9 mouse cellular contexts compared by ENCODE assay signal in genomic region chr10:75255091-75255490, GRCm38 (mm10). TPM values are rescaled to one million over a fixed set of nuclear protein-coding genes. Genes with fewer than 3 reads are reported as not detected.
DNase-seq lines count a peak whose midpoint lies in the region; ATAC-seq and TF ChIP-seq lines count a peak whose summit lies in the region.
"Had no signal": no experiment of that assay in that cellular context is flagged by ENCODE, and none has a peak within 500 bp of the region (broad histone marks: within the 10 kb centered on the region; RNA-seq: fewer than 3 reads in every experiment).

No protein-coding gene starts in this region.

- peak; percentile 18 for DNase-seq in gastrocnemius, adult 18-20 months (ENCODE audit: low spot score)
- DNase-seq in gastrocnemius, adult 8-10 months (ENCODE audit: low spot score in 2 of 2): no peak
- no peak for DNase-seq in liver, postnatal 0 days
- DNase-seq in liver: no peak
- DNase-seq in embryo, embryonic 10.5 days (ENCODE audit: low spot score): peak; percentile 34
- DNase-seq in right cerebral cortex, postnatal 36 days (ENCODE audit: low spot score in 2 of 2): no peak

- no peaks in the 10 kb centered on the region for H3K27me3 ChIP-seq in liver, postnatal 0 days (ENCODE audit: insufficient read depth, low read length)
- H3K27me3 ChIP-seq in forebrain, embryonic 16.5 days (replicated peaks; ENCODE audit: control insufficient read depth, insufficient read depth, low read length): no peaks in the 10 kb centered on the region
- H3K27me3 ChIP-seq: liver, embryonic 15.5 days had no signal

- peak; percentile 60 for TF ChIP-seq CTCF in liver, postnatal 0 days (IDR thresholded peaks at IDR 0.05; ENCODE audit: low read depth)

- no peak overlapping the region for H3K4me2 ChIP-seq in liver, postnatal 0 days (ENCODE audit: low read depth, low read length)
- no peak overlapping the region for H3K4me2 ChIP-seq in forebrain, embryonic 16.5 days (ENCODE audit: low read length)
- H3K4me2 ChIP-seq: liver, embryonic 15.5 days had no signal

- no peak overlapping the region for H3K9ac ChIP-seq in liver, postnatal 0 days (replicated peaks)
- no peak overlapping the region for H3K9ac ChIP-seq in forebrain, embryonic 16.5 days (replicated peaks; ENCODE audit: low read depth, low read length)
- H3K9ac ChIP-seq: liver, embryonic 15.5 days had no signal

- H3K9me3 ChIP-seq in liver, postnatal 0 days (ENCODE audit: low read length): no peaks in the 10 kb centered on the region
- H3K9me3 ChIP-seq in forebrain, embryonic 16.5 days (ENCODE audit: control insufficient read depth, low read length): no peaks in the 10 kb centered on the region
- H3K9me3 ChIP-seq: liver, embryonic 15.5 days had no signal

- WGBS in liver, postnatal 0 days (ENCODE audit: insufficient replicate concordance): 64% methylated on average over 2 of the region's 2 CpGs
- 63% methylated on average over 2 of the region's 2 CpGs for WGBS in forebrain, embryonic 16.5 days

- no peak overlapping the region for H3K27ac ChIP-seq in liver, postnatal 0 days (ENCODE audit: low read depth)
- no peak overlapping the region for H3K27ac ChIP-seq in forebrain, embryonic 16.5 days (ENCODE audit: low read length)
- H3K27ac ChIP-seq: liver, embryonic 15.5 days had no signal

- TF ChIP-seq EP300 in liver, postnatal 0 days (IDR thresholded peaks at IDR 0.05; ENCODE audit: low read depth): no peak

- no peak for ATAC-seq in liver, postnatal 0 days
- peak; percentile 73; the same call in 1 of the 2 replicates for ATAC-seq in neutrophil, adult 5-6 weeks (ENCODE audit: extremely low read depth, insufficient number of reproducible peaks, low FRiP score, poor library complexity, severe bottlenecking)
- ATAC-seq in forebrain, embryonic 16.5 days: no peak

- H3K36me3 ChIP-seq in liver, postnatal 0 days (replicated peaks; ENCODE audit: insufficient read depth, low read length): peaks cover 20% of the 10 kb centered on the region
- H3K36me3 ChIP-seq in forebrain, embryonic 16.5 days (ENCODE audit: control insufficient read depth, insufficient read depth): peaks cover 15% of the 10 kb centered on the region

- no peak overlapping the region for H3K4me3 ChIP-seq in liver, postnatal 0 days (ENCODE audit: low read depth, low read length)
- no peak overlapping the region for H3K4me3 ChIP-seq in forebrain, embryonic 16.5 days (replicated peaks; ENCODE audit: low read length)
- H3K4me3 ChIP-seq: liver, embryonic 15.5 days had no signal

- no peaks in the 10 kb centered on the region for H3K4me1 ChIP-seq in liver, postnatal 0 days (ENCODE audit: insufficient read depth)
- peaks cover 3% of the 10 kb centered on the region; the same call in 1 of the 2 replicates for H3K4me1 ChIP-seq in forebrain, embryonic 16.5 days (replicated peaks; ENCODE audit: control insufficient read depth, insufficient read depth, low read length)
- H3K4me1 ChIP-seq: liver, embryonic 15.5 days had no signal

RNA-seq across cellular contexts. Expression of gene Specc1l, which starts 43.2 kb away (rescaled TPM):
- total RNA-seq in gastrocnemius, adult 18-20 months (2021): 10 to 100 TPM; 42.0 to 45.8 TPM
- total RNA-seq in gastrocnemius, adult 8-10 months (2022): 10 to 100 TPM; 38.2 to 51.2 (median 44.4) TPM
- 3.5 and 4.0 TPM in 2 replicates for polyA plus RNA-seq in liver, postnatal 0 days (2015; fragmentation: Nextera tagmentation; extraction: Ambion mirVana)
- 52.2 and 55.2 TPM in 2 replicates for total RNA-seq in neutrophil, adult 5-6 weeks (2017)
- polyA plus RNA-seq in forebrain, embryonic 16.5 days (2015; fragmentation: Nextera tagmentation; extraction: Ambion mirVana): 42.5 and 48.8 TPM in 2 replicates

Comparison
In these comparisons a context has a peak if more than half of its experiments do, and no peak if none do; other contexts are left out.
1. DNase-seq: peak in gastrocnemius, adult 18-20 months (single experiment) and embryo, embryonic 10.5 days (single experiment); none in gastrocnemius, adult 8-10 months (0 of 2), liver, postnatal 0 days (single experiment), liver (single experiment) and right cerebral cortex, postnatal 36 days (0 of 2).